Mouse (Mus musculus) lung, embryonic 15.5 days (tissue): Measurements from ENCODE around the gene Atp5c1. TPM values are rescaled to one million over a fixed set of nuclear protein-coding genes. Genes with fewer than 3 reads are reported as not detected.

ENCODE experiments used
- ATAC-seq: fragments of 200-750 bp; cut with Nextera tagmentation; 2 replicates; pipeline ENCODE4 v1.8.0; 2017; ENCODE audit warnings: moderate number of reproducible peaks, borderline replicate concordance; ENCODE audit not compliant: low FRiP score, low TSS enrichment; ENCODE audit errors: extremely low read depth
- H3K27ac ChIP-seq: fragments of 300-500 bp; sonication (generic); 2 replicates; pipeline ENCODE4 v1.5.1; 2015; ENCODE audit warnings: moderate library complexity, mild to moderate bottlenecking, inconsistent platforms
- H3K27me3 ChIP-seq: fragments of 300-500 bp; sonication (generic); 2 replicates; pipeline ENCODE4 v1.6.1; 2015; ENCODE audit warnings: inconsistent platforms
- H3K36me3 ChIP-seq: fragments of 300-500 bp; sonication (generic); 2 replicates; pipeline ENCODE4 v1.6.1; 2015; ENCODE audit warnings: inconsistent platforms
- H3K4me1 ChIP-seq: fragments of 300-500 bp; sonication (generic); 2 replicates; pipeline ENCODE4 v1.6.1; 2015; ENCODE audit warnings: inconsistent platforms
- H3K4me2 ChIP-seq: fragments of 300-500 bp; sonication (generic); 2 replicates; pipeline ENCODE4 v1.6.1; 2015; ENCODE audit warnings: inconsistent platforms, mild to moderate bottlenecking, moderate library complexity
- H3K4me3 ChIP-seq: fragments of 300-500 bp; sonication (generic); 2 replicates; pipeline ENCODE4 v1.5.1; 2015; ENCODE audit warnings: mild to moderate bottlenecking, inconsistent platforms
- H3K9ac ChIP-seq: fragments of 300-500 bp; sonication (generic); 2 replicates; pipeline ENCODE4 v1.6.1; 2015; ENCODE audit warnings: inconsistent platforms
- H3K9me3 ChIP-seq: fragments of 300-500 bp; sonication (generic); 2 replicates; pipeline ENCODE4 v1.6.1; 2016; ENCODE audit warnings: inconsistent platforms
- WGBS: fragments of 180-500 bp; shearing (Covaris S2); methylation state at CpG from one replicate; pipeline ENCODE4 v1.1.7; 2015; 5-methylcytosine and 5-hydroxymethylcytosine counted together
- polyA plus RNA-seq: library from polyadenylated mRNA; unstranded; fragments of >200 nt; fragmentation: Nextera tagmentation; extraction: Ambion mirVana; gene quantifications from 2 replicates; pipeline ENCODE4 v1.2.1, GENCODE M21; 2015

Gene Atp5c1
- polyA plus RNA-seq, 1 experiment from 2014 or later: 555 TPM

DNA sequence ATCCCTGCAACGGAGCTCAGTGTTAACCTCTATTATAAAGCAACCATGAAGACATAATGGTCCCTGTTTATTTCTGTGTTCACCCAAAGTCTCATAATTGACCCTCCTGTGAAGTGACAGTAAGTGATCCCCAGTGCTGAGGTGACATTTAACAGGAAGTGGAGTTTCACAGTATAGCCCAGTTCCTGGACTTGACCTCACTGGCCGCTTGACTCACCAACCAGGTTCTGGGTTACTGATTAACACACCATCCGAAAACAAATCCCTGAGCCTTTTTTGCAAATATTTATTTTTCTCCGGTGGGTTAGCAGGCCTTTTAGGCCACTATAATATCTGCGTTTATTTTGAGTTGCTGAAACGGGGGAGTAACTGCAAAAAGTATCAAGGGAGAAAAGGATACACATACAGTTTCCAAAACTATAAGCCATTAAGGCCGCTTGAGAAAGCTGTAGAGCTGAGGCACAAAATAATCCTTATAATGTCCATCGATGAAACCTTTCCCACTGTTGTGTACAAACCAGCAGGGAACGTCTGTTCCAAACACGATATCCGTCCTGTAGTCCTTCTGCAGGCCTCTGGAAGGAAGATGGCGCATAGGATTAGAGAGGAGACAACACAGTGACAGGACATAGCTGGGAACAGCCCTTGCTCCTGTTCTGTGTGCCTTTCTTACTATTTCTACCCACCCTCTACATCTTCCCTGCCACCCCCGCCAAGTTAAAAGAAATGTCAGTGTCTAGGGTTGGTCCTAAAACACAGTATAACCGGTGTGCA lies 14.2 kb upstream of the Atp5c1 start:
- 65% methylated on average over 14 of the region's 14 CpGs for WGBS
- no peaks in the 10 kb centered on the region for H3K9me3 ChIP-seq
- no peak overlapping the region for H3K4me3 ChIP-seq
- H3K4me1 ChIP-seq: no peaks in the 10 kb centered on the region
- H3K27me3 ChIP-seq: no peaks in the 10 kb centered on the region
- H3K36me3 ChIP-seq: peaks cover 31% of the 10 kb centered on the region
- H3K4me2 ChIP-seq: no peak overlapping the region
- ATAC-seq: no peak
- no peak overlapping the region for H3K9ac ChIP-seq
- H3K27ac ChIP-seq: no peak overlapping the region

DNA sequence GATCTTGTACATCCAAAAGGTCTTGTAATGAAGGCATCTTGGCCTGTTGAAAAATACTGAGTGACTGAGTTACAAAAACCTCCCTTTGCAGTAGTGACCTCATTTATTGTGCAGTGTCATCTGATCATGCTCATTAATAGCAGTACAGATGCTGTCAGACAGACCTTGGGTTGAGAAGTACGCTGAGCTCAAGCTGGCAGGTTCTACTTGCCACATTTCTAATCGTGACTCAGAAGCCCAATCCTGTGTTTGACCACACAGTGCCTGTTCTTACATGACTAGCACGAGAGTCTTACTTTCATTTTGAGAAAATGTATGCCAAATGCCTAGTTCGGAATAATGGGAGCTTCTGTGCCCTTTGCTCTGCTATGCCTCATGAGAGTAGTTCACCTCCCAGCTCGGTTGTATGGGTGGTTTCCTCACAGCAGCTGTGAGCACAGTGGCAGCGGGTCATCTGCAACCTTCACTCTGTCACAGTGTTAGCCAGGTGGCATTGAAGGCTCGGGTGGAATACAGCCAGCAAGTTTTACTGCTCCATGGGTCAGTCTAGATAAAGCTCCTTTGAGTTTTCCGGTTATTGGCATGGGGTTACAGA lies 7.0 kb upstream of the Atp5c1 start:
- Histone ChIP-seq H3K4me2 (no peak overlapping the region), H3K36me3 (peaks cover 37% of the 10 kb centered on the region), H3K27me3 (no peaks in the 10 kb centered on the region), H3K27ac (no peak overlapping the region), H3K4me1 (no peaks in the 10 kb centered on the region), H3K4me3 (no peak overlapping the region), H3K9ac (no peak overlapping the region), H3K9me3 (no peaks in the 10 kb centered on the region)
- no peak for ATAC-seq
- 85% methylated on average over 8 of the region's 8 CpGs for WGBS

DNA sequence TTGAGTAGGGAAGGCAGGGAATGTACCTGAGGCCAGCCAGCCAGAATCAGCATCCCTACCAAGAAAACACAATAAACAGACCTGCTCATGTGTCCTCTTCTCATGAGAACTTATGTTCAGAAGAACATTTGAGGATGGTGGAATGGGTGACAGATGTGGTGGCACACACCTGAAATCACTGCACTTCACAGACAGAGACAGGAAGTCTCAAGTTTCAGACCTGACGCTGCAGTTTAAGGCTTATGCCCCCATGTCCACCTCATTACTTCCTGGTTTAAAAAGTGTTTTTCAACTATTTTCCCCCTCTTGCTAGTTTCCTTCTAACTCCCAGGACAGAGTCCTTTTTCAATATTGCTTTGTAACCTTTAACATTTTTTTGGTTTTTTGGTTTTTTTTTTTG lies 2.4 kb upstream of the Atp5c1 start:
- 67% methylated on average over 1 of the region's 1 CpGs for WGBS

DNA sequence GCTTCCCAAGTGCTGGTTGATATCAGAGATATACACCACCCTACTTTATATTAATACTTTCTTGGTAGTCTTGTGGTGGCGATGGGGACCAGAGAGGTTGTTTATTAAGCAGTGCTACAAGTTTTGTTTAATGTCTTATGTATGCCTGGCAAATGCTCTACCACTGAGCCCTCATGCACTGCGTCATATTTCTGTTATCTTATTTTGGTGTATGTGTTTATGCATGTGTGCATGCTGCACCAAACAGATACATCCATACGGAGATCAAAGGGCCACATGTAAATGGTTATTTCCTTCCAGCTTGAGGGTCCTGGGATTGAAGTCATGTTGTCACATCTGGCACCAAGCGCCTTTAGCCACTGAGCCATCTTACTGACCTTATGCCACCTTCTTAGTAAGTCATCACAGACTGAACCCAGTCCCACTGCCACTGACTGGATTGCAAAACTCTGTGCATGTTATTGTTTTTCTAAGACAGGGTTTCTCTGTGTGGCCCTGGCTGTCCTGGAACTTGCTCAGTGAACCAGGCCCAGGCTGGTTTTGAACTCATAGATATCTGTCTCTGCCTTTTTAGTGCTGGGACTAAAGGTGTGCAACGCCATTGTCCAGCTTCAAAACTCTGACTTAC lies 1.3 kb upstream of the Atp5c1 start:
- ATAC-seq: no peak
- Histone ChIP-seq H3K4me1 (peaks cover 28% of the 10 kb centered on the region), H3K27ac (no peak overlapping the region), H3K36me3 (peaks cover 4% of the 10 kb centered on the region; the same call in 1 of the 2 replicates), H3K4me3 (peak overlapping the region; percentile 82), H3K9me3 (no peaks in the 10 kb centered on the region), H3K27me3 (no peaks in the 10 kb centered on the region), H3K4me2 (peak overlapping the region; percentile 73), H3K9ac (peak overlapping the region; percentile 78; the same call in 1 of the 2 replicates)
- WGBS: 71% methylated on average over 5 of the region's 5 CpGs

More for the DNA sequence above, 2.4 kb upstream of the Atp5c1 start:
- Histone ChIP-seq H3K9me3 (no peaks in the 10 kb centered on the region), H3K4me2 (no peak overlapping the region), H3K36me3 (peaks cover 8% of the 10 kb centered on the region), H3K4me3 (no peak overlapping the region), H3K27ac (no peak overlapping the region), H3K27me3 (no peaks in the 10 kb centered on the region), H3K4me1 (peaks cover 23% of the 10 kb centered on the region), H3K9ac (no peak overlapping the region)
- no peak for ATAC-seq

- WGBS: under 1% methylated on average over 28 of the region's 28 CpGs
- H3K9me3 ChIP-seq: no peaks in the 10 kb centered on the region
Observed at GRCm38 (mm10) chr2:10079745-10080309, 483 bp downstream of the Atp5c1 start.

DNA sequence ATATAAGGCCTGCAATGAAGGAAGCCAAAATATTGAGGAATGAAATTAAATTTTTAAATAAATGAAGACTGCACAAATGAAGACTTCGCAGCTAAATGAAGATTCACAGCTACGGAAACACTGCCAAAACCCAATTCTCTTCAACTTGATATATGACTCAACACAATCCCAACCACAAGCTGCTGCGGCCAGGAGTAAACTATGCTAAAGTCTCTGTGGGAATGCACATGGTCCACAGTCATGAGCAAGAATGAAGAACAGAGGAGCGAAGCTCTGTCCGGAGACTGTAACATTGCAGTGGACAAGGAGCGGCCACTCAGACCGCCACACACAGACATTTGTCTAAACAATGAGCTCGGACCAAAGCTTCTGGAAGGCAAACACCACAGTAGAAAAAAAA lies 3.6 kb downstream of the Atp5c1 start:
- Histone ChIP-seq H3K9ac (no peak overlapping the region), H3K27me3 (no peaks in the 10 kb centered on the region), H3K36me3 (peaks cover 8% of the 10 kb centered on the region; the same call in 1 of the 2 replicates), H3K4me3 (no peak overlapping the region), H3K27ac (no peak overlapping the region), H3K4me2 (no peak overlapping the region), H3K4me1 (peaks cover 28% of the 10 kb centered on the region), H3K9me3 (no peaks in the 10 kb centered on the region)
- no peak for ATAC-seq
- WGBS: 65% methylated on average over 8 of the region's 8 CpGs

More at GRCm38 (mm10) chr2:10079745-10080309, 483 bp downstream of the Atp5c1 start:
- peak overlapping the region; percentile 82 for H3K4me3 ChIP-seq
- H3K36me3 ChIP-seq: no peaks in the 10 kb centered on the region; the same call in 1 of the 2 replicates
- H3K27ac ChIP-seq: peak overlapping the region; percentile 87
- peak overlapping the region; percentile 98 for H3K9ac ChIP-seq
- peak overlapping the region; percentile 58 for H3K4me2 ChIP-seq
- peaks cover 31% of the 10 kb centered on the region for H3K4me1 ChIP-seq
- ATAC-seq: no peak; the same call in 1 of the 2 replicates
- no peaks in the 10 kb centered on the region for H3K27me3 ChIP-seq

DNA sequence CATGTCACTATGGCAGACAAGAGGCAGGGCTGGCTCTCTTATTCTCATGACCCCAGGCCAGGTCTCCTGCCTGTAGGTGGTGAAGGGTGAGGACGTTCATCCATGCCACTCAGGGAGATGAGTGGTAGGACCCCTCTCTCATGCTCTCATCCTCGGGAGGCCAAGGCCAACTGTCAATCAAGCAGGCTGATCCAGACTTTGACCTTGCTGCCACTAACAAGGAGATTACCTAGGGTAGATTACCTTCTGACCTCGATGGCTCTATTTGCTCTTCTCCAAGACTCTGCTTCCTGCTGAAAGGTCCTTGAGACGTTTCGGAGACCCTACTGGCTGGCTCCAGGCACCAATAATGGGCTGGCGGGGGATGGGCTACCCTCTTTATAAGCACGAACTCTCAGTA lies 5.8 kb downstream of the Atp5c1 start:
- WGBS: 61% methylated on average over 7 of the region's 7 CpGs
- Histone ChIP-seq H3K27ac (no peak overlapping the region), H3K36me3 (peaks cover 13% of the 10 kb centered on the region; the same call in 1 of the 2 replicates), H3K9ac (no peak overlapping the region), H3K9me3 (no peaks in the 10 kb centered on the region), H3K4me3 (no peak overlapping the region), H3K27me3 (no peaks in the 10 kb centered on the region), H3K4me1 (peaks cover 22% of the 10 kb centered on the region), H3K4me2 (no peak overlapping the region)
- ATAC-seq: no peak

DNA sequence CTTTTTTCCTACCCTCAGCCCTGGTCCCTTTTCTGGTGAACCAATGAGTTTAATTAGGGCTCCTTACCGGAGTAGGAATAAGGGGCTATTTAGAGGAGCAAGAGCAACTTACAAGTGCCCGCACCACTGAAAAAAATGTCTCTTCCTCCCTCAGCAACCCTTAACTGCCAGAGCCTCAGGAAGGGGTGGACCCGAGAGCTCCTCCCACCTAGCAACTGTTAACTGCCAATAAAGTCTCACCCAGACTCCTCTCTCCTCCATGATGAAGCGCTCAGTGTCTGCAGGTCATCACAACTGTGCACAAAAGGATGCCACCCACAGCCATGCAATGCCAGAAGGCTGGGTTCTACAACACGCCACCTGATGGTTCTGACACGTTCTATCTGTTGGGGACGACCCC lies 8.6 kb downstream of the Atp5c1 start:
- H3K9ac ChIP-seq: no peak overlapping the region
- no peak overlapping the region for H3K4me3 ChIP-seq
- H3K27me3 ChIP-seq: no peaks in the 10 kb centered on the region
- H3K9me3 ChIP-seq: no peaks in the 10 kb centered on the region
- H3K4me1 ChIP-seq: 0 out of 2 replicates have a peak, but pooled peaks cover 3% of the 10 kb centered on the region
- ATAC-seq: no peak
- no peak overlapping the region for H3K27ac ChIP-seq
- H3K4me2 ChIP-seq: no peak overlapping the region
- 80% methylated on average over 7 of the region's 7 CpGs for WGBS
- peaks cover 32% of the 10 kb centered on the region for H3K36me3 ChIP-seq

- Histone ChIP-seq H3K9ac (no peak overlapping the region), H3K9me3 (no peaks in the 10 kb centered on the region), H3K4me2 (no peak overlapping the region), H3K4me1 (no peaks in the 10 kb centered on the region), H3K36me3 (peaks cover 82% of the 10 kb centered on the region), H3K27ac (no peak overlapping the region), H3K4me3 (no peak overlapping the region), H3K27me3 (no peaks in the 10 kb centered on the region)
- no peak for ATAC-seq
- WGBS: 85% methylated on average over 5 of the region's 5 CpGs
Observed at GRCm38 (mm10) chr2:10058836-10059235, 21.5 kb downstream of the Atp5c1 start.

DNA sequence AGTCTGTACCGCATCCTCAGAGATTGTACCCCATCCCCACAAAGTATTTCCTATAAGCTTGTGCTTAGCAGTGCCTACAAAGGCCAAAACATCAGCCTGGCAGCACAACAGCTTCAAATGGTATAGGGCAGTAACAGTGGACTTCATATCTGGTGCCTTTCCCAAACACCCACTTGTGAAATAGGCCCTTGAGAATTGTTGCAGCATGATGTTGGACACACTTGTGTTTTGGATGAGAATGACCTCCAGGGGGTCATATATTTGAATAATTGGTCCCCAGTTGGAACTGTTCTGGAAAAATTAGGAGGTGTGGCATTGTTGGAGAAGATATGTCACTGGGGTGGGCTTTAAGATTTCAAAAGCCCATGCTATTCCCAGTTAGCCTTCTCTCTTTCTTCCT lies 28.3 kb downstream of the Atp5c1 start:
- H3K9ac ChIP-seq: no peak overlapping the region
- no peak for ATAC-seq

DNA sequence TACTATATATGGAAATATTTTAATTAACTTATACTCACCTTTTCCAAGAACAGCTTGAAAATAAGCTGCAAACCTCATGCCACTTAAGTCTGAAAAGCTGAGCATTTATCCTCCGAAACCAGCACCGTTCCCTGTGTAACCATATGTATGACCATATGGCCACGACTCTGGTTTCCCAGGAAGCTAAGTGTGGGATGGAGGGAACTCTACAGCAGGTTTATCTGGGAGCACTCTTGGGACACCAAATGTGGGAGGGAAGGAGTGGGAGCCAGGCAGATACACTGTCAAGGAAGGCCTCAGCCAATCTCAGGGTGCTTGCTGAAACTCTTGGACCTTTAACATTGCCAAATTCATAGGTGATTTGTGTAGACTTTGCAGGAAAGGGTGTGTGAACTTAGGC lies 29.4 kb downstream of the Atp5c1 start:
- no peak for ATAC-seq
- WGBS: 89% methylated on average over 3 of the region's 3 CpGs
- Histone ChIP-seq H3K36me3 (peaks cover 20% of the 10 kb centered on the region), H3K4me2 (no peak overlapping the region), H3K9ac (no peak overlapping the region), H3K4me3 (no peak overlapping the region), H3K27ac (no peak overlapping the region), H3K27me3 (no peaks in the 10 kb centered on the region), H3K9me3 (no peaks in the 10 kb centered on the region), H3K4me1 (peaks cover 14% of the 10 kb centered on the region)

More for the DNA sequence above, 28.3 kb downstream of the Atp5c1 start:
- WGBS: 84% methylated on average over 1 of the region's 1 CpGs
- Histone ChIP-seq H3K9me3 (no peaks in the 10 kb centered on the region), H3K27ac (no peak overlapping the region), H3K4me1 (peaks cover 11% of the 10 kb centered on the region), H3K4me3 (no peak overlapping the region), H3K36me3 (peaks cover 28% of the 10 kb centered on the region), H3K27me3 (no peaks in the 10 kb centered on the region), H3K4me2 (no peak overlapping the region)
